31 mouse cellular contexts compared by ENCODE assay signal in genomic region chr15:12296228-12296627, GRCm38 (mm10). TPM values are rescaled to one million over a fixed set of nuclear protein-coding genes. Genes with fewer than 3 reads are reported as not detected.
A peak's percentile ranks its signal among the peaks of the same experiment; 100 is the strongest.
DNase-seq lines count a peak whose midpoint lies in the region; ATAC-seq and TF ChIP-seq lines count a peak whose summit lies in the region.
"Had no signal": no experiment of that assay in that cellular context is flagged by ENCODE, and none has a peak within 500 bp of the region (broad histone marks: within the 10 kb centered on the region; RNA-seq: fewer than 3 reads in every experiment).

No protein-coding gene starts in this region.

- H3K9ac ChIP-seq in midbrain, postnatal 0 days (replicated peaks; ENCODE audit: low read length, poor library complexity, severe bottlenecking): no peak overlapping the region
- H3K9ac ChIP-seq: embryonic facial prominence, embryonic 13.5 days; forebrain, embryonic 12.5 days; forebrain, embryonic 15.5 days; heart, embryonic 13.5 days; hindbrain, embryonic 13.5 days had no signal

- intact Hi-C loops in heart, postnatal 25 days (cut with DNase I): no loop called here
- intact Hi-C loops in heart, postnatal 36 days (cut with DNase I): no loop called here

- no peak overlapping the region for H3K4me2 ChIP-seq in midbrain, postnatal 0 days (ENCODE audit: low read depth, low read length, poor library complexity, severe bottlenecking)
- H3K4me2 ChIP-seq: embryonic facial prominence, embryonic 13.5 days; forebrain, embryonic 12.5 days; forebrain, embryonic 15.5 days; heart, embryonic 13.5 days; hindbrain, embryonic 13.5 days had no signal

- 52% methylated on average over 2 of the region's 2 CpGs for WGBS in midbrain, postnatal 0 days

- no peaks in the 10 kb centered on the region for H3K36me3 ChIP-seq in midbrain, postnatal 0 days (ENCODE audit: insufficient read depth, low read length)
- H3K36me3 ChIP-seq: embryonic facial prominence, embryonic 10.5 days; embryonic facial prominence, embryonic 13.5 days; forebrain, embryonic 12.5 days; forebrain, embryonic 15.5 days; G1E; heart, embryonic 10.5 days; heart, embryonic 13.5 days; hindbrain, embryonic 10.5 days; hindbrain, embryonic 13.5 days had no signal

- no peak overlapping the region for H3K27ac ChIP-seq in midbrain, postnatal 0 days (ENCODE audit: low read depth, low read length)
- H3K27ac ChIP-seq: embryonic facial prominence, embryonic 10.5 days; embryonic facial prominence, embryonic 13.5 days; forebrain, embryonic 12.5 days; forebrain, embryonic 15.5 days; heart, adult 2 months; heart, embryonic 10.5 days; heart, embryonic 13.5 days; hindbrain, embryonic 10.5 days; hindbrain, embryonic 13.5 days had no signal

- H3K4me3 ChIP-seq in midbrain, postnatal 0 days (ENCODE audit: low read depth, low read length): no peak overlapping the region
- H3K4me3 ChIP-seq: embryonic facial prominence, embryonic 10.5 days; embryonic facial prominence, embryonic 13.5 days; erythroblast, embryonic 14.5 days; forebrain, embryonic 12.5 days; forebrain, embryonic 15.5 days; heart, adult 2 months; heart, embryonic 10.5 days; heart, embryonic 13.5 days; hindbrain, embryonic 10.5 days; hindbrain, embryonic 13.5 days had no signal

- DNase-seq in thymus, postnatal 0 days (ENCODE audit: low spot score): peak; percentile 53
- no peak for DNase-seq in thymus, postnatal 4 days
- DNase-seq in heart, postnatal 25 days (ENCODE audit: low spot score): no peak
- DNase-seq in heart, postnatal 36 days: no peak
- DNase-seq in midbrain, postnatal 0 days (ENCODE audit: low spot score): no peak
- DNase-seq: adrenal gland, adult 2 months; adrenal gland, postnatal 14 days; B cell, adult 2 months; cerebellum, adult 11 months; cerebellum, adult 8-10 months; cerebellum, postnatal 10 days; cerebellum, postnatal 36 days; embryo, embryonic 11 days; gastrocnemius, postnatal 25 days; heart, adult 2 months; heart, postnatal 14 days had no signal

- ATAC-seq in CD4-positive, CD25-positive, alpha-beta regulatory T cell, adult 4 months: peak; percentile 80
- 0 out of 2 replicates have a peak, but pooled peaks have one; percentile 17 for ATAC-seq in granulocyte monocyte progenitor cell, adult 5-6 weeks (replicated peaks; ENCODE audit: poor library complexity, severe bottlenecking)
- ATAC-seq in midbrain, postnatal 0 days (ENCODE audit: low FRiP score): no peak
- ATAC-seq: forebrain, embryonic 15.5 days; hindbrain, embryonic 16.5 days; Patski had no signal

- no peaks in the 10 kb centered on the region for H3K27me3 ChIP-seq in midbrain, postnatal 0 days (ENCODE audit: insufficient read depth, low read length)
- H3K27me3 ChIP-seq: embryonic facial prominence, embryonic 13.5 days; forebrain, embryonic 12.5 days; forebrain, embryonic 15.5 days; heart, embryonic 13.5 days; hindbrain, embryonic 13.5 days; Patski had no signal

- no peak for TF ChIP-seq CTCF in midbrain, postnatal 0 days (IDR thresholded peaks at IDR 0.05)

- H3K9me3 ChIP-seq in midbrain, postnatal 0 days (ENCODE audit: low read length): no peaks in the 10 kb centered on the region
- H3K9me3 ChIP-seq: embryonic facial prominence, embryonic 10.5 days; embryonic facial prominence, embryonic 13.5 days; forebrain, embryonic 12.5 days; forebrain, embryonic 15.5 days; G1E; heart, embryonic 10.5 days; heart, embryonic 13.5 days; hindbrain, embryonic 10.5 days; hindbrain, embryonic 13.5 days had no signal

- H3K4me1 ChIP-seq in midbrain, postnatal 0 days (ENCODE audit: insufficient read depth, low read length): no peaks in the 10 kb centered on the region
- H3K4me1 ChIP-seq: embryonic facial prominence, embryonic 10.5 days; embryonic facial prominence, embryonic 13.5 days; forebrain, embryonic 12.5 days; forebrain, embryonic 15.5 days; heart, embryonic 10.5 days; heart, embryonic 13.5 days; hindbrain, embryonic 10.5 days; hindbrain, embryonic 13.5 days had no signal

RNA-seq across cellular contexts. Expression of gene Golph3, which starts 25.0 kb away (rescaled TPM):
- polyA plus RNA-seq in thymus, postnatal 0 days (2015; fragmentation: Nextera tagmentation; extraction: Ambion mirVana): 78.6 and 84.1 TPM in 2 replicates
- polyA plus RNA-seq in CD4-positive, CD25-positive, alpha-beta regulatory T cell, adult 4 months (2017; shearing (Covaris generic)): 10 to 100 TPM; 17.8 to 30.3 TPM
- total RNA-seq in granulocyte monocyte progenitor cell, adult 5-6 weeks (2014; fragmentation: Nextera tagmentation): 64.1 and 73.3 TPM in 2 replicates
- total RNA-seq in granulocyte monocyte progenitor cell, adult 5-6 weeks (2017): 92.7 and 98.3 TPM in 2 replicates
- 10 to 100 TPM; 81.6 to 89.8 TPM for total RNA-seq in heart, postnatal 25 days (2021)
- total RNA-seq in heart, postnatal 36 days (2021): 10 to 100 TPM; 81.7 to 83.7 TPM
- total RNA-seq in midbrain, postnatal 0 days (2014; rRNA removed): 116 and 133 TPM in 2 replicates
- polyA plus RNA-seq in midbrain, postnatal 0 days (2015; fragmentation: Nextera tagmentation; extraction: Ambion mirVana): 49.1 and 55.8 TPM in 2 replicates

RNA-seq across cellular contexts. Expression of gene 1810049J17Rik, which starts 25.5 kb away (rescaled TPM):
- 1.6 and 2.0 TPM in 2 replicates for polyA plus RNA-seq in thymus, postnatal 0 days (2015; fragmentation: Nextera tagmentation; extraction: Ambion mirVana)
- polyA plus RNA-seq in CD4-positive, CD25-positive, alpha-beta regulatory T cell, adult 4 months (2017; shearing (Covaris generic)): not detected
- total RNA-seq in granulocyte monocyte progenitor cell, adult 5-6 weeks (2014; fragmentation: Nextera tagmentation): not detected in 2 replicates
- not detected in 2 replicates for total RNA-seq in granulocyte monocyte progenitor cell, adult 5-6 weeks (2017)
- total RNA-seq in heart, postnatal 25 days (2021): 1 to 10 TPM in 1 of 2 experiments, not detected in 1; 1.1 TPM
- total RNA-seq in heart, postnatal 36 days (2021): 1 to 10 TPM in 1 of 2 experiments, under 1 TPM in 1; 0.65 to 1.2 TPM
- total RNA-seq in midbrain, postnatal 0 days (2014; rRNA removed): not detected in 2 replicates
- polyA plus RNA-seq in midbrain, postnatal 0 days (2015; fragmentation: Nextera tagmentation; extraction: Ambion mirVana): 0.96 and 1.9 TPM in 2 replicates
- total RNA-seq: heart, adult 2 months had no signal
- polyA plus RNA-seq: cortical plate, adult 2 months; embryonic facial prominence, embryonic 10.5 days; embryonic facial prominence, embryonic 13.5 days; erythroblast, embryonic 14.5 days; forebrain, embryonic 12.5 days; heart, adult 2 months; heart, embryonic 10.5 days; hindbrain, embryonic 13.5 days had no signal
